Mouse (Mus musculus): ENCODE results near the gene Art3.

DNA sequence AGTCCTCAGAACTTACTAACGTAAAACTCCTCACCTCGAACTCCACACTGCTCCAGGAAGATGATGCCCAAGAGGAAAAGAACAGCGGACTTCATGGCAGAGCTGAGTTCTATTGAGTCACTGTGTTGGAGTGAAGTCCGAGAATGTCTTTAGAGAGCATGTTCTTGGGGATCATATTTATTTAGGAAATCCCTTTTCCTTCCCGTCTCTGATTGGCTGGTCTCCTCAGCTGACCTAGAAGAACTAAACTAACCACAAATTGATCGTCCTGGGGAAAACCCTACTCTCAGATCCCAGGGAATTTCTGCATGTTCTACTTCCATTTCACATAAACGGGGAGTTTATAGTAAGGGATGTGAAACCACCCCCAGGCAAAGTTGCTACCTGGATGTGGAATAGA lies 3.7 kb upstream of the Art3 start, which contains the start of gene Cxcl9:
- no peak for TF ChIP-seq GATA1 (IDR thresholded peaks at IDR 0.05; ENCODE audit: borderline replicate concordance, low read length)
- no peak for TF ChIP-seq FLI1 (IDR thresholded peaks at IDR 0.05; ENCODE audit: low read length)
